Mouse (Mus musculus) gastrocnemius, adult 2 months (tissue): ENCODE measurements at regions not wholly inside any gene's neighbourhood (a gene's known extent, or its start where the extent isn't known, plus 50 kb on each side); places are given as distances from the start of the nearest gene placed in this dataset.
"Not testable (repeated sequence)": the region's sequence is repeated elsewhere in the genome, so short reads cannot be mapped to it uniquely, and the experiment has no call there.

Experiments used
- DNase-seq: peaks from one replicate; pipeline ENCODE4 v3.0.0; 2022
- H3K27ac ChIP-seq: fragments of 200-600 bp; 2 replicates; pipeline ENCODE4 v1.8.1; 2022; ENCODE audit warnings: mild to moderate bottlenecking
- H3K4me3 ChIP-seq: fragments of 200-600 bp; 2 replicates; pipeline ENCODE4 v1.8.1; 2022; ENCODE audit warnings: mild to moderate bottlenecking, moderate library complexity
- CTCF ChIP-seq: fragments of 200-600 bp; IDR thresholded peaks from 2 replicates; pipeline ENCODE4 v1.8.1; 2022; ENCODE audit warnings: antibody characterized with exemption, mild to moderate bottlenecking, moderate library complexity
- intact Hi-C: fragments of 180-260 bp; cut with DNase I; formaldehyde crosslinking; loops from one replicate; pipeline ENCODE4 v1.15.1; 2025

- intact Hi-C loops: no loop called here
- no peak for TF ChIP-seq CTCF
- no peak for DNase-seq
- Histone ChIP-seq H3K27ac (no peak overlapping the region), H3K4me3 (no peak overlapping the region)
Measured at GRCm38 (mm10) chr12:98144464-98144863, 114.8 kb downstream of the Galc start.

- no peak overlapping the region for H3K4me3 ChIP-seq
- DNase-seq: no peak
- intact Hi-C loops: no loop called here
- no peak for TF ChIP-seq CTCF
- H3K27ac ChIP-seq: no peak overlapping the region
Measured at GRCm38 (mm10) chr12:98143170-98143569, 116.1 kb downstream of the Galc start.

- DNase-seq, H3K27ac ChIP-seq, H3K4me3 ChIP-seq, intact Hi-C loops: not testable (repeated sequence)
Measured at GRCm38 (mm10) chr12:98139906-98140305, 119.4 kb downstream of the Galc start.

- no peak overlapping the region for H3K27ac ChIP-seq
- intact Hi-C loops: no loop called here
- no peak for DNase-seq
- no peak for TF ChIP-seq CTCF
- no peak overlapping the region for H3K4me3 ChIP-seq
Measured at GRCm38 (mm10) chr12:98131276-98131675, 128.0 kb downstream of the Galc start.

- no peak for DNase-seq
- no peak for TF ChIP-seq CTCF
- H3K27ac ChIP-seq: no peak overlapping the region
- H3K4me3 ChIP-seq: no peak overlapping the region
- intact Hi-C loops: no loop called here
Measured at GRCm38 (mm10) chr12:98123541-98123940, 135.7 kb downstream of the Galc start.

GRCm38 (mm10) chr12:98108039-98108438, 151.2 kb downstream of the Galc start:
- no peak overlapping the region for H3K27ac ChIP-seq
- no peak overlapping the region for H3K4me3 ChIP-seq
- intact Hi-C loops: no loop called here
- no peak for DNase-seq
- no peak for TF ChIP-seq CTCF

- no peak overlapping the region for H3K27ac ChIP-seq
- no peak overlapping the region for H3K4me3 ChIP-seq
- DNase-seq: no peak
- intact Hi-C loops: no loop called here
- TF ChIP-seq CTCF: no peak
Measured at GRCm38 (mm10) chr12:98106789-98107684, 152.2 kb downstream of the Galc start.

- intact Hi-C loops: no loop called here
- H3K27ac ChIP-seq: no peak overlapping the region
- no peak overlapping the region for H3K4me3 ChIP-seq
- no peak for DNase-seq
- no peak for TF ChIP-seq CTCF
Measured at GRCm38 (mm10) chr12:98106151-98106788, 153.0 kb downstream of the Galc start.

GRCm38 (mm10) chr12:98105749-98106148, 153.5 kb downstream of the Galc start:
- TF ChIP-seq CTCF: no peak
- intact Hi-C loops: no loop called here
- Histone ChIP-seq H3K4me3 (no peak overlapping the region), H3K27ac (no peak overlapping the region)
- DNase-seq: no peak

- intact Hi-C loops: no loop called here
- no peak for TF ChIP-seq CTCF
- Histone ChIP-seq H3K27ac (no peak overlapping the region), H3K4me3 (no peak overlapping the region)
- no peak for DNase-seq
Measured at GRCm38 (mm10) chr12:98090171-98090570, 169.1 kb downstream of the Galc start.

GRCm38 (mm10) chr12:98078351-98078750, 180.9 kb downstream of the Galc start:
- TF ChIP-seq CTCF: no peak
- intact Hi-C loops: no loop called here
- no peak for DNase-seq
- Histone ChIP-seq H3K27ac (no peak overlapping the region), H3K4me3 (no peak overlapping the region)

GRCm38 (mm10) chr12:98075580-98075979, 183.7 kb downstream of the Galc start:
- intact Hi-C loops: no loop called here
- no peak overlapping the region for H3K4me3 ChIP-seq
- no peak for DNase-seq
- no peak overlapping the region for H3K27ac ChIP-seq
- no peak for TF ChIP-seq CTCF

GRCm38 (mm10) chr12:98069110-98069509, 190.1 kb downstream of the Galc start:
- no peak for TF ChIP-seq CTCF
- H3K27ac ChIP-seq: no peak overlapping the region
- intact Hi-C loops: no loop called here
- DNase-seq: no peak
- H3K4me3 ChIP-seq: no peak overlapping the region
